Mouse (Mus musculus): Measurements from ENCODE around the gene Mrps12. TPM values are rescaled to one million over a fixed set of nuclear protein-coding genes. Genes with fewer than 3 reads are reported as not detected.

The Mrps12 gene
- polyA plus RNA-seq, 1 experiment from 2014 or later = 120 TPM

DNA sequence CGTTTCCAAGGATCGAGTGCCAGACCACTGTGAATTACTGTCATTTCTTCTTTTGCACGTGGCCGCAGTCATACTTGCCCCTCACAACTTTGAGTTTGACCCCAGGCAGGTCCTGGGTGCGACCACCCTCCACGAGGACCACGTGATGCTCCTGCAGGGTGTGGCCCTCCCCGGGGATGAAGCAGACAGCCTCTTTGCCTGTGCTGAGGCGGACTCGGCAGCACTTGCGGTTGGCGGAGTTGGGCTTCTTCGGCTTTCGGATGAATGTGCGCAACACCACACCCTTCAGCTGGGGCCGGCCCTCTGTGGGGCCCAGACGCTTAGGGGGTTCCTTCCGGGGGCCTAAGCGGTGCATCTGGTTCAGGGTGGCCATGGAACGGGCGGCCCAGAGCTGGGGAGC lies 1.8 kb downstream of the Mrps12 start:
- peaks cover 12% of the 10 kb centered on the region for H3K4me1 ChIP-seq (replicated peaks; ENCODE audit: control insufficient read depth, insufficient read depth, low read length)
- no peaks in the 10 kb centered on the region for H3K9me3 ChIP-seq (ENCODE audit: control insufficient read depth, low read length)
- H3K27me3 ChIP-seq (ENCODE audit: control insufficient read depth, insufficient read depth, low read depth, low read length) = no peaks in the 10 kb centered on the region
- 93% methylated on average over 21 of the region's 21 CpGs for whole genome bisulfite sequencing
- H3K9ac ChIP-seq (ENCODE audit: low read length) = no peak overlapping the region
- H3K36me3 ChIP-seq (ENCODE audit: control insufficient read depth, insufficient read depth, low read length) = peaks cover 15% of the 10 kb centered on the region
- H3K27ac ChIP-seq (ENCODE audit: low read length) = no peak overlapping the region
- no peak overlapping the region for H3K4me2 ChIP-seq (ENCODE audit: low read depth, low read length)
- no peak for ATAC-seq (ENCODE audit: low read depth)
- no peak overlapping the region for H3K4me3 ChIP-seq (ENCODE audit: low read length)

GRCm38 (mm10) chr7:28735701-28736100 lies 5.9 kb downstream of the Mrps12 start:
- Histone ChIP-seq H3K4me2 (ENCODE audit: low read depth, low read length) (no peak overlapping the region), H3K27me3 (ENCODE audit: control insufficient read depth, insufficient read depth, low read depth, low read length) (no peaks in the 10 kb centered on the region), H3K9ac (ENCODE audit: low read length) (no peak overlapping the region), H3K36me3 (ENCODE audit: control insufficient read depth, insufficient read depth, low read length) (peaks cover 24% of the 10 kb centered on the region), H3K27ac (ENCODE audit: low read length) (no peak overlapping the region), H3K9me3 (ENCODE audit: control insufficient read depth, low read length) (peaks cover 8% of the 10 kb centered on the region), H3K4me1 (replicated peaks; ENCODE audit: control insufficient read depth, insufficient read depth, low read length) (peaks cover 9% of the 10 kb centered on the region), H3K4me3 (ENCODE audit: low read length) (no peak overlapping the region)
- 71% methylated on average over 6 of the region's 6 CpGs for WGBS
- no peak for ATAC-seq (ENCODE audit: low read depth)

DNA sequence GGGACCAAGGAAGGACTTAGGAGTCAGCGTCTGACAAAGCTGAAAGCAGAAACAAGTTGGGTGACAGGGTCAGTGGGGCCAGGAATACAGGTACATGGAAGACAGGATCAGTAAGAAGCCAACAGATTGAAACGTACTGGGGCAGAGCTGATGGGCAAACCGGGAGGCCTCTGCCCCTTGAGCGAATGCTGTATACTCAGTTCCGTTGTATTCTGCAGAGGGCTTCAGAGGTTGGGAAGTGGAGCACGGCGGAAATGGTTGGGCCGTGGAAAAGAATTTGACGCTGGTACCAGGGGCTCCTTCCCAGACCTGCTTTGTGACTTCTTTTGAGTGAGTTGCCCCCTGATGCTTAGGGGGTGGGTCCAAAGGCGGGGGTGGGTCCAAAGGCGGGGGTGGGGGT lies 8.4 kb downstream of the Mrps12 start:
- H3K4me1 ChIP-seq (replicated peaks; ENCODE audit: control insufficient read depth, insufficient read depth, low read length) = peaks cover 9% of the 10 kb centered on the region
- peak overlapping the region; percentile 54 for H3K9ac ChIP-seq (ENCODE audit: low read length)
- peak overlapping the region; percentile 83 for H3K4me2 ChIP-seq (ENCODE audit: low read depth, low read length)
- H3K9me3 ChIP-seq (ENCODE audit: control insufficient read depth, low read length) = peaks cover 8% of the 10 kb centered on the region
- peak overlapping the region; percentile 13; the same call in 1 of the 2 replicates for H3K27ac ChIP-seq (ENCODE audit: low read length)
- ATAC-seq (ENCODE audit: low read depth) = no peak
- H3K4me3 ChIP-seq (ENCODE audit: low read length) = peak overlapping the region; percentile 52
- H3K27me3 ChIP-seq (ENCODE audit: control insufficient read depth, insufficient read depth, low read depth, low read length) = no peaks in the 10 kb centered on the region
- whole genome bisulfite sequencing = 17% methylated on average over 11 of the region's 11 CpGs
- H3K36me3 ChIP-seq (ENCODE audit: control insufficient read depth, insufficient read depth, low read length) = peaks cover 23% of the 10 kb centered on the region

GRCm38 (mm10) chr7:28732341-28733142 lies 9.1 kb downstream of the Mrps12 start:
- H3K4me2 ChIP-seq (ENCODE audit: low read depth, low read length) = peak overlapping the region; percentile 83
- peaks cover 8% of the 10 kb centered on the region for H3K9me3 ChIP-seq (ENCODE audit: control insufficient read depth, low read length)
- no peaks in the 10 kb centered on the region for H3K27me3 ChIP-seq (ENCODE audit: control insufficient read depth, insufficient read depth, low read depth, low read length)
- no peak overlapping the region; the same call in 1 of the 2 replicates for H3K27ac ChIP-seq (ENCODE audit: low read length)
- H3K36me3 ChIP-seq (ENCODE audit: control insufficient read depth, insufficient read depth, low read length) = peaks cover 18% of the 10 kb centered on the region
- WGBS = 4% methylated on average over 58 of the region's 58 CpGs
- H3K4me1 ChIP-seq (replicated peaks; ENCODE audit: control insufficient read depth, insufficient read depth, low read length) = peaks cover 9% of the 10 kb centered on the region
- peak overlapping the region; percentile 54 for H3K9ac ChIP-seq (ENCODE audit: low read length)
- H3K4me3 ChIP-seq (ENCODE audit: low read length) = peak overlapping the region; percentile 52
- ATAC-seq (ENCODE audit: low read depth) = peak; percentile 93

DNA sequence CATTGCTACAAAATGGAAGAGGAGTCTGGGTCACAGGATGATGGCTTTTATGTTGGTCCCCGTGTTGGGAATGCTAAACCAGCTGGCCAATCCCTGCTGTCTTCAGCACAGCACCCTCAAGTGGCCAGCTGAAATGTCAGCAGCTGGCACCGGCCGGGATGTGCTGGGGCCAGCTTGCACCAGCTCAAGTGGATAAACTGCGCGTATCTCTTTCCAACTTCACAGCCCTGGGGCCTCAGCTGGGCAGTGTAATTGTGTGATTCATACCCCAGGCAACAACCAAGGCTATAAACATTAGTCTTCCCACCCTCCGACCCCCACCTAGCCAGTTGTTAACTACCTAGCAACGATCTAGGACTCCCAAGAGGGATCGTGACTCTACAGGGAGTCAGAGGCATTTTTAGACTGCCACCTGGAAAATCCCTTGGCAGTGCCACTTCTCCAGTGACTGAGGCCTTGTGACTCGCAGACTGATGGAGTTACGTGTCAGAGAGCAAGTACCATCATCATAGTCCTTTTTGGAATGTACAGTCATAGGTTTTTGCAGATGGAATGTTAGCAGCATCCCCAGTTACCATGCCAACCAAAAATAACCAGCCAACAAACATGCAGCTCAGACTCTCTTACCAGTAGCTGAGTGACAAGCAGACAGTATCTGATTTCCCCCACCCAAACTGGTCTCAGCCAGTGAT lies 13.8 kb downstream of the Mrps12 start:
- 61% methylated on average over 10 of the region's 10 CpGs for WGBS
- H3K36me3 ChIP-seq (ENCODE audit: control insufficient read depth, insufficient read depth, low read length) = peaks cover 17% of the 10 kb centered on the region
- no peaks in the 10 kb centered on the region for H3K27me3 ChIP-seq (ENCODE audit: control insufficient read depth, insufficient read depth, low read depth, low read length)
- no peak overlapping the region for H3K4me2 ChIP-seq (ENCODE audit: low read depth, low read length)
- H3K27ac ChIP-seq (ENCODE audit: low read length) = no peak overlapping the region
- ATAC-seq (ENCODE audit: low read depth) = no peak
- no peak overlapping the region for H3K4me3 ChIP-seq (ENCODE audit: low read length)
- no peak overlapping the region for H3K9ac ChIP-seq (ENCODE audit: low read length)
- peaks cover 8% of the 10 kb centered on the region for H3K9me3 ChIP-seq (ENCODE audit: control insufficient read depth, low read length)
- H3K4me1 ChIP-seq (replicated peaks; ENCODE audit: control insufficient read depth, insufficient read depth, low read length) = peaks cover 5% of the 10 kb centered on the region

GRCm38 (mm10) chr7:28726600-28726999 lies 15.0 kb downstream of the Mrps12 start:
- Histone ChIP-seq H3K36me3 (ENCODE audit: control insufficient read depth, insufficient read depth, low read length) (peaks cover 17% of the 10 kb centered on the region), H3K4me1 (replicated peaks; ENCODE audit: control insufficient read depth, insufficient read depth, low read length) (no peaks in the 10 kb centered on the region), H3K27ac (ENCODE audit: low read length) (no peak overlapping the region), H3K27me3 (ENCODE audit: control insufficient read depth, insufficient read depth, low read depth, low read length) (no peaks in the 10 kb centered on the region), H3K9ac (ENCODE audit: low read length) (no peak overlapping the region; the same call in 1 of the 2 replicates), H3K4me3 (ENCODE audit: low read length) (no peak overlapping the region), H3K9me3 (ENCODE audit: control insufficient read depth, low read length) (peaks cover 8% of the 10 kb centered on the region), H3K4me2 (ENCODE audit: low read depth, low read length) (no peak overlapping the region)
- 6% methylated on average over 14 of the region's 14 CpGs for WGBS
- ATAC-seq (ENCODE audit: low read depth) = peak; percentile 69; the same call in 1 of the 2 replicates

DNA sequence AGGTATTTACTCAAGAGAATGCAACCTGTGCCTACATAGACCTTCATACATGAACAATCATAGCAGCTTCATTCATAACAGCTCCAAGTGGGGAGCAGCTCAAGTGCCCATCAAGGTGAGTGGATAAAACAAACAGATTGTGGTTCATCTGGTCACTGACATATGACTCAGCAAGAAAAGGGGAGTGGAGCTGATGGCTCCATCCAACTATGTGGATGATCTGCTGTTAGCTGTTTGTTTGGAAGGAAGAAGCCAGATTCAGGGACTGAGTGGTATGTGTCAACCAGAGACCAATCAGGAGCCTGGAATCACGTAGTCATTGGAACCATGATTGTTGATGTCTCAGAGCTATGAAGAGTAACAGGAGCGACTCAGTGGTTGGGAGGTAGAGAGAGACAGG lies 17.0 kb downstream of the Mrps12 start:
- Histone ChIP-seq H3K9me3 (ENCODE audit: control insufficient read depth, low read length) (no peaks in the 10 kb centered on the region), H3K9ac (ENCODE audit: low read length) (no peak overlapping the region), H3K4me2 (ENCODE audit: low read depth, low read length) (no peak overlapping the region), H3K4me3 (ENCODE audit: low read length) (no peak overlapping the region), H3K36me3 (ENCODE audit: control insufficient read depth, insufficient read depth, low read length) (peaks cover 7% of the 10 kb centered on the region), H3K4me1 (replicated peaks; ENCODE audit: control insufficient read depth, insufficient read depth, low read length) (no peaks in the 10 kb centered on the region), H3K27ac (ENCODE audit: low read length) (no peak overlapping the region), H3K27me3 (ENCODE audit: control insufficient read depth, insufficient read depth, low read depth, low read length) (no peaks in the 10 kb centered on the region)
- ATAC-seq (ENCODE audit: low read depth) = no peak
- 87% methylated on average over 2 of the region's 2 CpGs for WGBS

GRCm38 (mm10) chr7:28722079-28722478 lies 19.5 kb downstream of the Mrps12 start:
- H3K4me1 ChIP-seq (replicated peaks; ENCODE audit: control insufficient read depth, insufficient read depth, low read length) = peaks cover 4% of the 10 kb centered on the region; the same call in 1 of the 2 replicates
- H3K4me3 ChIP-seq (ENCODE audit: low read length) = no peak overlapping the region
- no peaks in the 10 kb centered on the region for H3K27me3 ChIP-seq (ENCODE audit: control insufficient read depth, insufficient read depth, low read depth, low read length)
- H3K27ac ChIP-seq (ENCODE audit: low read length) = no peak overlapping the region
- WGBS = 91% methylated on average over 7 of the region's 7 CpGs
- H3K36me3 ChIP-seq (ENCODE audit: control insufficient read depth, insufficient read depth, low read length) = peaks cover 7% of the 10 kb centered on the region
- no peak overlapping the region for H3K4me2 ChIP-seq (ENCODE audit: low read depth, low read length)
- H3K9ac ChIP-seq (ENCODE audit: low read length) = no peak overlapping the region
- H3K9me3 ChIP-seq (ENCODE audit: control insufficient read depth, low read length) = no peaks in the 10 kb centered on the region
- ATAC-seq (ENCODE audit: low read depth) = no peak

DNA sequence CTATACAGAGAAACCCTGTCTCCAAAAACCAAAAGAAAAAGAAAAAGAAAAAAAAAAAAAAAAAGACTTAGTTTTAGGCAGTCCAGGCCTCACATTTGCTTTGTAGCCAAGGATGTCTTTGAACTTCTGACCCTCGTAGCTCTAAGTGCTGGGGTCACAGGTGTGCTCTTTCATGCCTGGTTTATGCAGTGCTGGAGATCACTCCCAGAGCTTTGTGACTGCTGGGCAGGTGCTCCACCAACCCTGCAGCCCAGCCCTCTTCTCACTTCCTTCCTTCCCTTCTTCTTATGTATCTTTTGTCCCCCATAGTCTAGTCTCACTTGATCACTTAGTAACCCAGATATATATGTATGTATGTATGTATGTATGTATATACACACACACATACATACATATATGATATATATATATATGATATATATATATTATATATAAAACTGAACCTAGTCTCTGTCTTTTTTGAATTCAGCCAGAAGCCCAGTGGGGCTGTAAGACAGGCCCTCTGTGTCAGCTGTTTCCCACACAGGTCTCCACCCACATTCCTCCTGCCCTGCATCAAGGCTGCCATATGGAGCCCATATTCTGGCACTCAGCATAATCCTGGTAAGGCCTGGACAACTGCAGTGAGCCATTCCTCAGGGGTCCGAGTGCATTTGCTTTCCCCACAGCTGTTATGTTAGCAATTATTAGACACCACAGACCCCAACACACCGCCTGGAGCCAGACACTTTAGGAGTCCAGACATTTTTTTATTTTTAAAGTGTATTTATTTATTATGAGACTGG lies 20.7 kb downstream of the Mrps12 start:
- Histone ChIP-seq H3K9ac (ENCODE audit: low read length) (no peak overlapping the region), H3K4me2 (ENCODE audit: low read depth, low read length) (no peak overlapping the region), H3K27me3 (ENCODE audit: control insufficient read depth, insufficient read depth, low read depth, low read length) (no peaks in the 10 kb centered on the region), H3K4me3 (ENCODE audit: low read length) (no peak overlapping the region), H3K4me1 (replicated peaks; ENCODE audit: control insufficient read depth, insufficient read depth, low read length) (peaks cover 5% of the 10 kb centered on the region; the same call in 1 of the 2 replicates), H3K36me3 (ENCODE audit: control insufficient read depth, insufficient read depth, low read length) (peaks cover 6% of the 10 kb centered on the region), H3K27ac (ENCODE audit: low read length) (peak overlapping the region; percentile 49; the same call in 1 of the 2 replicates), H3K9me3 (ENCODE audit: control insufficient read depth, low read length) (no peaks in the 10 kb centered on the region)
- WGBS = 48% methylated on average over 3 of the region's 3 CpGs
- ATAC-seq (ENCODE audit: low read depth) = peak; percentile 80

All from lung, embryonic 16.5 days (tissue).